Mouse (Mus musculus) ES-E14 (cell line): ENCODE data around the gene Creb3. TPM values are rescaled to one million over a fixed set of nuclear protein-coding genes. Genes with fewer than 3 reads are reported as not detected.
"Not testable (repeated sequence)": the region's sequence is repeated elsewhere in the genome, so short reads cannot be mapped to it uniquely, and the experiment has no call there.

ENCODE experiments used
- DNase-seq: peaks from one replicate; pipeline ENCODE4 v3.0.0-alpha.2; 2013; ENCODE audit warnings: low read depth, low spot score
- H3K27ac ChIP-seq: 2 replicates; pipeline ENCODE4 v1.5.1; 2012; ENCODE audit warnings: low read depth, mild to moderate bottlenecking, low read length, moderate library complexity, mixed read lengths; ENCODE audit not compliant: poor library complexity, insufficient read depth, severe bottlenecking
- H3K36me3 ChIP-seq: 2 replicates; pipeline ENCODE4 v1.6.1; 2012; ENCODE audit warnings: mild to moderate bottlenecking, low read length, moderate library complexity, mixed read lengths; ENCODE audit not compliant: control insufficient read depth, poor library complexity, insufficient read depth, severe bottlenecking
- H3K4me1 ChIP-seq, 2 experiments: fragments of 150-350 bp in 1 of 2; sonication (generic) in 1 of 2; 2 replicates each; pipeline ENCODE4 v1.6.1; 2012; ENCODE audit warnings: low read length in 2 of 2, mild to moderate bottlenecking in 1 of 2, mixed read lengths in 1 of 2; ENCODE audit not compliant: control insufficient read depth in 2 of 2, insufficient read depth in 2 of 2, poor library complexity in 1 of 2
- H3K4me3 ChIP-seq, 2 experiments: fragments of 150-350 bp in 1 of 2; sonication (generic) in 1 of 2; 2 replicates each; pipeline ENCODE4 v1.5.1; 2012; ENCODE audit warnings: low read length in 2 of 2, low read depth in 1 of 2, mild to moderate bottlenecking in 1 of 2, mixed read lengths in 1 of 2; ENCODE audit not compliant: insufficient read depth in 1 of 2, poor library complexity in 1 of 2, severe bottlenecking in 1 of 2
- H3K9ac ChIP-seq: 2 replicates; pipeline ENCODE4 v1.6.1; 2012; ENCODE audit warnings: low read depth, mild to moderate bottlenecking, low read length, mixed read lengths; ENCODE audit not compliant: poor library complexity, insufficient read depth, severe bottlenecking
- H3K9me3 ChIP-seq: fragments of 150-350 bp; sonication (generic); 2 replicates; pipeline ENCODE4 v1.6.1; 2012; ENCODE audit warnings: low read depth, mild to moderate bottlenecking, low read length; ENCODE audit not compliant: control insufficient read depth, insufficient read depth
- CHD2 ChIP-seq: IDR thresholded peaks from 2 replicates; pipeline ENCODE4 v1.6.1; 2014; ENCODE audit warnings: mild to moderate bottlenecking, low read depth, low read length, inconsistent platforms
- HCFC1 ChIP-seq: IDR thresholded peaks from 2 replicates; pipeline ENCODE4 v1.6.1; 2012; ENCODE audit warnings: low read length, inconsistent platforms, borderline replicate concordance; ENCODE audit not compliant: insufficient read depth
- MAFK ChIP-seq: IDR thresholded peaks from 2 replicates; pipeline ENCODE4 v1.6.1; 2014; ENCODE audit warnings: mild to moderate bottlenecking, low read depth, low read length, inconsistent platforms; ENCODE audit not compliant: insufficient read depth
- ZC3H11A ChIP-seq: IDR thresholded peaks from 2 replicates; pipeline ENCODE4 v1.6.1; 2012; ENCODE audit warnings: low read depth, mild to moderate bottlenecking, inconsistent platforms, low read length, borderline replicate concordance
- ZNF384 ChIP-seq: IDR thresholded peaks from 2 replicates; pipeline ENCODE4 v1.6.1; 2012; ENCODE audit warnings: low read depth, low read length, inconsistent platforms
- in situ Hi-C, 2 experiments: fragments of 600-800 bp; cut with MboI; formaldehyde crosslinking; loops; one replicate each; pipeline ENCODE4 v1.15.1; 2025; ENCODE audit warnings: low sequenced_read_pairs in 2 of 2, inconsistent platforms in 1 of 2; ENCODE audit not compliant: unreplicated experiment in 2 of 2
- total RNA-seq: library from RNA; depleted of rRNA; stranded (reverse); fragments of 300-350 nt; gene quantifications from 2 replicates; pipeline ENCODE4 v1.2.3, GENCODE M21; 2012

The Creb3 gene
- total RNA-seq, 1 experiment, result 51.0 TPM

GRCm38 (mm10) chr4:43549055-43549454 lies 13.1 kb upstream of the Creb3 start:
- H3K27ac ChIP-seq, result no peak overlapping the region
- H3K4me3 ChIP-seq, result no peak overlapping the region
- 0 out of 2 replicates have a peak, but pooled peaks cover 3% of the 10 kb centered on the region for H3K9me3 ChIP-seq
- in situ Hi-C loops, result no loop called here
- H3K36me3 ChIP-seq, result peaks cover 88% of the 10 kb centered on the region
- TF ChIP-seq HCFC1 (no peak), MAFK (no peak), ZC3H11A (no peak), CHD2 (no peak), ZNF384 (no peak)
- H3K9ac ChIP-seq, result no peak overlapping the region
- H3K4me1 ChIP-seq, result no peaks in the 10 kb centered on the region
- no peak for DNase-seq

DNA sequence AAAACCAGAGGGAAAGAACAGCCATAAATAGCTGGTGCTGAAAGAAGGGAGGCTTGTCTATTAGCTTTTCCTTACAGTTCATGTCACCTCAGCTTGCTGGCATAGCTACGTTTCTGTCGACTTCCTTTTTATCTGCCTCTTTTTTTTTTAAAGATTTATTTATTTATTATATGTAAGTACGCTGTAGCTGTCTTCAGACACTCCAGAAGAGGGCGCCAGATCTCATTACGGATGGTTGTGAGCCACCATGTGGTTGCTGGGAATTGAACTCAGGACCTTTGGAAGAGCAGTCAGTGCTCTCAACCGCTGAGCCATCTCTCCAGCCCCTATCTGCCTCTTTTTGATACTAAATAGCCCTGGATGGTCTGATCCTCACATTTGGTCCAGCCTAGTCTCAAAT lies 10.3 kb upstream of the Creb3 start:
- H3K9ac ChIP-seq, H3K4me3 ChIP-seq, H3K27ac ChIP-seq, H3K9me3 ChIP-seq, in situ Hi-C loops, DNase-seq, H3K4me1 ChIP-seq: not testable (repeated sequence)
- H3K36me3 ChIP-seq, result peaks cover 83% of the 10 kb centered on the region

DNA sequence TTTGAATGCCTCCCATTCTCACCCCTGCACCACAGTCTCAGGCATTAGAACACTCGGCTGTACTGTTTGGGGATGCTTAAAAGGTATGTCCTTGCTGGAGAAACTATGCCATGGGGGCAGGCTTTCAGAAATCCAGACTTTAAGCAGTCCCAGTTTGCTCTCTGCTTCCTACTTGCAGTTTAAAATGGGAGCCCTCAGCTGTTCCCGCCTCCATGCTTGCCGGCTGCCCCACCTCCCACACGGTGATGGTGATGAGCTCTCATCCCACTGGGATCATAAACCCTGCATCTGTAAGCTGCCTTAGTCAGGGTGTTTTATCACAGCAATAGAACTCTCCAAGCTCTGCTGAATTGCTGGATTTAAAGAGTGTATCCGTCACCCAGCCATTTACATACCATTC lies 9.7 kb upstream of the Creb3 start:
- Histone ChIP-seq H3K27ac (no peak overlapping the region), H3K9ac (no peak overlapping the region), H3K4me1 (peaks cover 7 to 11% of the 10 kb centered on the region in 2 experiments), H3K4me3 (no peak overlapping the region), H3K9me3 (no peaks in the 10 kb centered on the region), H3K36me3 (peaks cover 77% of the 10 kb centered on the region)
- DNase-seq, result no peak
- TF ChIP-seq HCFC1, result no peak
- in situ Hi-C loops, result no loop called here

DNA sequence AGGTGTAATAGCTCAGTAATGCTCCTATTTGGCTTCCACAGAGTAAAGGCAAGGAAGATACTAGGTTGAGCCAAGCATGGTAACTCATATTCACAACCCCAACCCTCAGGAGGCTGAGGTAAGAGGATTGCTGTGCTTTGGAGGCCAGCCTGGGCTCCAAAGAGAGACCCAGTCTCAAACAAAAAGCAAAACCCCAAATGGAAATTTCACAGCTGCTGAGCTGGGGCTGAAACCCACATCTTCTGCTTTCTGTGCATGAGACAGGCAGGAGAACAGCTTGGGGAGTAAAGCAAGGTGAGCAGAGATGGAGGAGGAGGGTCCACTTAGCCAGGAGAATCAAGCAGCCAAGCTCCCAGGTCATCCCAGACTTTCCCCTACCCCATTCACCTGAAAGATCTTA lies 8.2 kb upstream of the Creb3 start:
- Histone ChIP-seq H3K4me3 (no peak overlapping the region), H3K9ac (no peak overlapping the region), H3K36me3 (peaks cover 64% of the 10 kb centered on the region), H3K9me3 (no peaks in the 10 kb centered on the region), H3K27ac (no peak overlapping the region), H3K4me1 (peaks cover 16 to 20% of the 10 kb centered on the region in 2 experiments)
- TF ChIP-seq ZNF384 (no peak), ZC3H11A (no peak), HCFC1 (no peak), MAFK (no peak), CHD2 (no peak)
- DNase-seq, result no peak
- in situ Hi-C loops, result no loop called here

DNA sequence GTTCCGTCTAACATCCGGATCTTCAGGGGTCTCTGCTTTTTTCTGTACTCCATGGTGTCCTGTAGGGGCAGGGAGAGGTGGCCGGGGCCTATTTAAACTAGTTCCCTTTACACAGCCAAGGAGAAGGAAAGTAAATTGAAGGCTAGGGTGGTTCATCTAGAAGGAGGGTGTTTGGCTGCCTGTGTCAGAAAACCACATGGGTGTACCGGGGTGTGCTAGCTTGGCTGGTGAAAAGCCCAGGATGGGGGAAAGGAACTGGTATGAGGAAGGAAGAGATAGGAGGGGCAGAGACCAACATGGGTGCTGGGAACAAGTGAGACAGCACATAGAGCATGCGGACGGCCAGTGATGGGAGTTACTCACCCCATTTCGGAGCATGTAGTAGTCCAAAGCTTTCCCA lies 6.2 kb upstream of the Creb3 start:
- Histone ChIP-seq H3K27ac (no peak overlapping the region), H3K4me3 (no peak overlapping the region), H3K36me3 (peaks cover 45% of the 10 kb centered on the region), H3K4me1 (peaks cover 24 to 30% of the 10 kb centered on the region in 2 experiments), H3K9ac (no peak overlapping the region), H3K9me3 (no peaks in the 10 kb centered on the region)
- no peak for DNase-seq
- in situ Hi-C loops, result no loop called here
- no peak for TF ChIP-seq ZC3H11A
- TF ChIP-seq ZNF384, result no peak
- TF ChIP-seq HCFC1, result no peak
- no peak for TF ChIP-seq CHD2
- no peak for TF ChIP-seq MAFK
